Mouse (Mus musculus) olfactory bulb, adult 2 months (tissue): ENCODE results near the gene Smg1.

Source experiments
- CTCF ChIP-seq: fragments of 200-500 bp; IDR thresholded peaks from 2 replicates; pipeline ENCODE4 v1.5.1; 2012; ENCODE audit warnings: low read depth, mild to moderate bottlenecking, low read length, moderate library complexity; ENCODE audit not compliant: insufficient read depth
- POLR2A ChIP-seq: fragments of 200-500 bp; IDR thresholded peaks from 2 replicates; pipeline ENCODE4 v1.6.1; 2012; ENCODE audit warnings: mild to moderate bottlenecking, low read depth, low read length, moderate library complexity; ENCODE audit not compliant: insufficient read depth

GRCm38 (mm10) chr7:118254015-118254414 is 10.5 kb upstream of the Smg1 start:
- TF ChIP-seq CTCF, result no peak
- no peak for TF ChIP-seq POLR2A
